Comparison of ENCODE assay signal across 11 mouse cellular contexts in genomic region chr7:30484250-30484649, GRCm38 (mm10). TPM values are rescaled to one million over a fixed set of nuclear protein-coding genes. Genes with fewer than 3 reads are reported as not detected.
DNase-seq lines count a peak whose midpoint lies in the region; ATAC-seq lines count a peak whose summit lies in the region.
"Had no signal": no experiment of that assay in that cellular context is flagged by ENCODE, and none has a peak within 500 bp of the region (broad histone marks: within the 10 kb centered on the region; RNA-seq: fewer than 3 reads in every experiment).

No protein-coding gene starts in this region.

- no peak overlapping the region for H3K9ac ChIP-seq in hindbrain, embryonic 11.5 days (ENCODE audit: low read depth, low read length)
- H3K9ac ChIP-seq in hindbrain, embryonic 13.5 days = no peak overlapping the region
- H3K9ac ChIP-seq: lung, embryonic 15.5 days had no signal

- peak; percentile 71 for DNase-seq in hindbrain, embryonic 11.5 days (ENCODE audit: low spot score)
- DNase-seq in ovary, postnatal 14 days (ENCODE audit: low spot score) = peak; percentile 24
- no peak for DNase-seq in ovary, postnatal 36 days (ENCODE audit: low spot score)
- peak; percentile 45 for DNase-seq in embryo, embryonic 9.5 days (ENCODE audit: extremely low spot score)
- DNase-seq in testis, postnatal 14 days (ENCODE audit: low spot score) = peak; percentile 45
- no peak for DNase-seq in frontal cortex, postnatal 36 days (ENCODE audit: low spot score in 2 of 2)
- DNase-seq in cerebellum, postnatal 4 days (ENCODE audit: low spot score in 2 of 2) = no peak
- DNase-seq: thymus, adult 18-20 months had no signal

- H3K9me3 ChIP-seq in hindbrain, embryonic 11.5 days (ENCODE audit: control insufficient read depth, low read length) = no peaks in the 10 kb centered on the region
- no peaks in the 10 kb centered on the region for H3K9me3 ChIP-seq in hindbrain, embryonic 13.5 days
- H3K9me3 ChIP-seq: lung, embryonic 15.5 days had no signal

- no peak overlapping the region for H3K4me3 ChIP-seq in hindbrain, embryonic 11.5 days (ENCODE audit: low read depth, low read length)
- no peak overlapping the region for H3K4me3 ChIP-seq in hindbrain, embryonic 13.5 days
- H3K4me3 ChIP-seq: lung, embryonic 15.5 days had no signal

- H3K27me3 ChIP-seq in hindbrain, embryonic 11.5 days (ENCODE audit: control insufficient read depth, insufficient read depth, low read length) = no peaks in the 10 kb centered on the region
- peaks cover 28% of the 10 kb centered on the region for H3K27me3 ChIP-seq in hindbrain, embryonic 13.5 days
- H3K27me3 ChIP-seq: lung, embryonic 15.5 days had no signal

- H3K27ac ChIP-seq in hindbrain, embryonic 11.5 days (ENCODE audit: low read depth, low read length) = no peak overlapping the region
- no peak overlapping the region for H3K27ac ChIP-seq in hindbrain, embryonic 13.5 days
- H3K27ac ChIP-seq: lung, embryonic 15.5 days had no signal

- no peak for ATAC-seq in hindbrain, embryonic 11.5 days (ENCODE audit: low FRiP score)
- no peak for ATAC-seq in hindbrain, embryonic 13.5 days (ENCODE audit: low FRiP score)

- no peaks in the 10 kb centered on the region for H3K36me3 ChIP-seq in hindbrain, embryonic 11.5 days (ENCODE audit: control insufficient read depth, insufficient read depth, low read length)
- no peaks in the 10 kb centered on the region for H3K36me3 ChIP-seq in hindbrain, embryonic 13.5 days
- H3K36me3 ChIP-seq: lung, embryonic 15.5 days had no signal

- no peaks in the 10 kb centered on the region for H3K4me1 ChIP-seq in hindbrain, embryonic 11.5 days (replicated peaks; ENCODE audit: control insufficient read depth, insufficient read depth, low read length)
- H3K4me1 ChIP-seq in hindbrain, embryonic 13.5 days (replicated peaks) = no peaks in the 10 kb centered on the region
- H3K4me1 ChIP-seq: lung, embryonic 15.5 days had no signal

- 17% methylated on average over 8 of the region's 8 CpGs for whole genome bisulfite sequencing in hindbrain, embryonic 11.5 days
- 20% methylated on average over 8 of the region's 8 CpGs for WGBS in hindbrain, embryonic 13.5 days

- no peak overlapping the region for H3K4me2 ChIP-seq in hindbrain, embryonic 11.5 days (replicated peaks; ENCODE audit: low read depth, low read length)
- H3K4me2 ChIP-seq in hindbrain, embryonic 13.5 days = no peak overlapping the region
- H3K4me2 ChIP-seq: lung, embryonic 15.5 days had no signal

RNA-seq across cellular contexts. Expression of gene Prodh2, which starts 9.2 kb away (rescaled TPM):
- polyA plus RNA-seq in hindbrain, embryonic 11.5 days (2014; fragmentation: Nextera tagmentation; extraction: Ambion mirVana) = not detected in 2 replicates
- polyA plus RNA-seq in hindbrain, embryonic 13.5 days (2015; fragmentation: Nextera tagmentation; extraction: Ambion mirVana) = not detected in 2 replicates
- polyA plus RNA-seq: cortical plate, adult 2 months had no signal

RNA-seq across cellular contexts. Expression of gene Nphs1, which starts 26.1 kb away (rescaled TPM):
- 3.3 and 4.5 TPM in 2 replicates for polyA plus RNA-seq in hindbrain, embryonic 11.5 days (2014; fragmentation: Nextera tagmentation; extraction: Ambion mirVana)
- 0.94 and 1.8 TPM in 2 replicates for polyA plus RNA-seq in hindbrain, embryonic 13.5 days (2015; fragmentation: Nextera tagmentation; extraction: Ambion mirVana)
- polyA plus RNA-seq: lung, embryonic 15.5 days had no signal

RNA-seq across cellular contexts. Expression of gene Kirrel2, which starts 26.8 kb away (rescaled TPM):
- 18.6 and 25.8 TPM in 2 replicates for polyA plus RNA-seq in hindbrain, embryonic 11.5 days (2014; fragmentation: Nextera tagmentation; extraction: Ambion mirVana)
- polyA plus RNA-seq in hindbrain, embryonic 13.5 days (2015; fragmentation: Nextera tagmentation; extraction: Ambion mirVana) = 6.6 and 10.0 TPM in 2 replicates
- polyA plus RNA-seq: lung, embryonic 15.5 days had no signal

RNA-seq across cellular contexts. Expression of gene Aplp1, which starts 38.9 kb away (rescaled TPM):
- polyA plus RNA-seq in hindbrain, embryonic 11.5 days (2014; fragmentation: Nextera tagmentation; extraction: Ambion mirVana) = 165 and 169 TPM in 2 replicates
- 583 and 599 TPM in 2 replicates for polyA plus RNA-seq in hindbrain, embryonic 13.5 days (2015; fragmentation: Nextera tagmentation; extraction: Ambion mirVana)

RNA-seq across cellular contexts. Expression of gene Arhgap33, which starts 50.6 kb away (rescaled TPM):
- 41.4 and 41.9 TPM in 2 replicates for polyA plus RNA-seq in hindbrain, embryonic 11.5 days (2014; fragmentation: Nextera tagmentation; extraction: Ambion mirVana)
- polyA plus RNA-seq in hindbrain, embryonic 13.5 days (2015; fragmentation: Nextera tagmentation; extraction: Ambion mirVana) = 103 and 111 TPM in 2 replicates

Comparison
In these comparisons a context has a peak if more than half of its experiments do, and no peak if none do; other contexts are left out.
1. DNase-seq: peak in hindbrain, embryonic 11.5 days (single experiment), ovary, postnatal 14 days (single experiment), embryo, embryonic 9.5 days (single experiment) and testis, postnatal 14 days (single experiment); none in ovary, postnatal 36 days (single experiment), frontal cortex, postnatal 36 days (0 of 2) and cerebellum, postnatal 4 days (0 of 2).